Mouse (Mus musculus) testis, adult 2 months (tissue): ENCODE measurements around the gene Cmbl.

Experiments
- CTCF ChIP-seq: fragments of 200-500 bp; IDR thresholded peaks from 2 replicates; pipeline ENCODE4 v1.5.1; 2012; ENCODE audit warnings: low read depth, mild to moderate bottlenecking, inconsistent platforms, low read length, moderate library complexity; ENCODE audit not compliant: control insufficient read depth, insufficient read depth, insufficient replicate concordance
- POLR2A ChIP-seq: fragments of 200-500 bp; IDR thresholded peaks from 2 replicates; pipeline ENCODE4 v1.6.1; 2012; ENCODE audit warnings: low read depth, mild to moderate bottlenecking, inconsistent platforms, low read length, moderate library complexity; ENCODE audit not compliant: control insufficient read depth

DNA sequence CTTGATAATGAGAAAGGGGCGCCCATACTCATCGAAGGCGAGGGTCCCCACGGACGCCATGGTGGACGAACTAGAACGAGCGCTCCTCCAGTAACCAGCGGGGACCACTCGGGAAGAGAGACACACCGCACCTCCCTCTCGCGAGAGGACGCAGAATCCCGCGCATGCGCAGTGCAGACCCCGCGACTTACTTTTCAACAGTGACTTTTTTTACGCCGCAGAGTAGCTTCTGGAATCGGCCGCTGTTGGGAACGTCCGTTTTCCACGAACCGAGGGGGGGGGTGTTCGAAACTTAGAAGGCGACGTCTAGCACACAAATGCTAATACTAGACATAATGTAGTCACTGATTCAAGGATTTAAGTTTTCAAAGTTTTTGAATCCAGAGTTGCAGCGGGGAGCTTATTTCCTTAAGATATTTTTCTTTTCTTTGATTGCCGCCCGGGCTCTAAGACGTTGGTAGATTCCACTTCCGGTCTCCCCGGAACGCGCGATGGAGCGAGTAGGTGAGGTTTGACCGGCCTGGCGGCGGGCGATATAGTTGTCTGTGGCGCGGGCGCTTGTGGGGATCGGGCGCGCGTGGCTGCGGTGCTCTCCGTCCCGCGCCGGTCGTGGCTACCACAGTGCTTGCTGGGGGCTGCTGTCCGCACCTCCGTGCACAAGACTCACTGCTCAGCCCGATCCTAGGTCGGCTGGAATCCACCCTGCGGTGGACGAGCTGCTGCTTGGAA is 36.6 kb downstream of the Cmbl start, which contains the start of the genes Cct5 and Fam173b:
- TF ChIP-seq POLR2A (peak; percentile 97), CTCF (no peak)
